Mouse (Mus musculus) cerebellum, adult 9-10 months (tissue): ENCODE measurements at regions not wholly inside any gene's neighbourhood (a gene's known extent, or its start where the extent isn't known, plus 50 kb on each side); places are given as distances from the start of the nearest gene placed in this dataset.

Experiments used
- DNase-seq: peaks from one replicate; pipeline ENCODE4 v3.0.0; 2022

DNA sequence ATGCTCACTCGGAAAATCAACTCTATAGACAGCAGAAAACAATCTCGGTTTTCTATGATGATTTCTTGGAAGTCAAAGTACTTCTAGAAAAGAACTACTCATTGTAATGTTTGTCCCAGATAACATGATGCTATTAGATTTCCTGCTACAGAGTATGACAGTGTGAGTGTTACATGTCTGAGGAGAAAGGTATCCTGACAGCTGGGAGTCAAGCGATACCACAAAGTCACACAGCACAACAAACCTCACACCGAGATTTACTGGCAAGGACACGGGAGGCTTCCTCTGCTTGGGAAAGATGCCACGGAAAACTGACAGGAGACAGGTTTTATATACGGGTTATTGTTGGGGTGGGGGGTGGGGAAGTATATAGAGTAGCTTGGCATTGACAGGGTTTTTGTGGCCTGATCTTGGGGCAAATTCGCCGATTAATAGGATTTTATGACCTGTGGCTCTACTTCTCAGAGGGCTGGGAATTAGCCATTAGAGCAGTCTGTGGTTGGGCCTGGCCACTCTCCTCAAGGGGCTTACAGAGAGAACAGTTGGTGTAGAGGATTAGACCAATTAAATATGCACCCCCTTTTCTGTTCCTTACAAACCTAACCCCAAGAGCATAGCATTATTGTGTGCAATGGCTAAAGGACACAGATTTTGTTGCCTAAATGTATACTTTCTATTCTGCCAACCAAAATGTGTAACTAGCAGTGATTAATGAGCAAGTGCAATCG, 209.2 kb upstream of the Sfrp2 start:
- DNase-seq, result no peak

DNA sequence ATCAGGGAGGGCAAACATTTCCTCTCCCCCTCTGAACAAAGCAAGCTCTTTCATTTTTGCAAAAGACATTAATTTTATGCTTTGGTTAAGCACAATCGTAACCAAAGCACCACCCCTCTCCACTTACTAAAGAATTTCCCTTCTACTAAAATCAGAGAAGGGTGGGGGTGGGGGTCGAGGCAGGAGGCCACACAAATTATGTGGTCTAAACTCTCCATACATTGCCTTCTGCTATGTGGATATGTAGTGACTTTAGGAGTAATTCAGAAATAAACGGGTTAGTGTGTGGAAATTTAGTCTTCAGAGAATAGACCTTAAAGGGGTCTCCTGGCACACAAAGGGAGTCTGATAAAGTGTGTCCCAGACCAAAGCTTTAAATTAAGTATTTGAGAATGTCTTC, 204.1 kb upstream of the Sfrp2 start:
- no peak for DNase-seq

DNA sequence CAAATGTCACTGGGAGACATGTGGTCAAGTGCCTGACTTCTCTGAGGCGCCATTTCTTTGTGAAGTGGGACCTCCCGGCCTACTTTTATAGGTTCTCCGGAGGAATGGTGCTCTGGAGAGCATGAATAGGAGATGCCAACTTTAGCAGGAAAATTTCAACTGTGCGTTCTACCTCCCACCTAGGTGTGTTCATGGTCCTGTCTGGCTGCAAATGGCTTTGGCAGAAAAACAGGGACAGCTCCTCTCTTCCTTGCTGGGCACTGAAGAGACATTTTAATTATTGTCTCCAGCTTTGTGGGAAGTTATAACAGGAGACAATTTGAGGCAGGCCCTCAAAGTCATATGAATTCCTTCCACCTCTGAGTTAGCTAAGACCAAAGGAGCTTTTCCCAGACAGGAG, 190.6 kb upstream of the Sfrp2 start:
- no peak for DNase-seq

DNA sequence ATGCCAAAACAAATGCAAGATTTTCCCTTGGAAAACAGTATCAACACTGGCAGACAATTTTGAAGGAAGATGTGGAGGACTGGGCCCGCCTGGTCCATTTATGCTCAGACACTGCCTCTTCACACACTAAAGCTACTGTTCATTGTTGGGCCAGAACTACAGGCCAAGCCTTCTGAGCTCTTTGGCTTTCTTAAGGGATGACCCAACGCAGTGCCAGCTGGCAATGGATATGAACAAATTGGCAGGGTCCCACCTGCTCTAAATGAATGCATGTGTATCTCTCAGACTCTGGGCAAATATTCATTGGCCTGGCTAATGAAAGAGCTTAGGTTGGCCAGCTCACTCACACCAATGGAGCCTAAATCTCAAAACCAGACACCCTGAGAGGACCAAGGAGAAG, 190.0 kb upstream of the Sfrp2 start:
- DNase-seq, result peak; percentile 5

DNA sequence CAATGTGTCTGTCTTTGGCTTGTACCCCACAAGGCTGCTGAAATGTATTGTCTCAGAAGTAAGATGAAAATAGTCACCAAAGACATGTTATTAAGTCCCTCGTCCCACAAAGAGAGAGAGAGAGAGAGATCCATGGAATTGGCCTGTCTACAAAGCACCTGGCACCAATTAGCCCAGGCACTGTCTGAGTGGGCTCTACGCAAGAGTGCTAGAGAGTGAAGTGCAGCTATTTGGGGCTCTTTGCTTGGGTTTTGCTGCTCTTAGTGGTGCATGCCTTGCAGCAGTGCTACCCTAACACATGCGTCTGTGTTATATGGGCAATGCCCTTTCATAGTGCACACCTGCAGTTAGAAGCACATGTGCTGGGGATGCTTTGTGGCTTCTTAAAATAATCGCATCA, 185.4 kb upstream of the Sfrp2 start:
- DNase-seq, result no peak

DNA sequence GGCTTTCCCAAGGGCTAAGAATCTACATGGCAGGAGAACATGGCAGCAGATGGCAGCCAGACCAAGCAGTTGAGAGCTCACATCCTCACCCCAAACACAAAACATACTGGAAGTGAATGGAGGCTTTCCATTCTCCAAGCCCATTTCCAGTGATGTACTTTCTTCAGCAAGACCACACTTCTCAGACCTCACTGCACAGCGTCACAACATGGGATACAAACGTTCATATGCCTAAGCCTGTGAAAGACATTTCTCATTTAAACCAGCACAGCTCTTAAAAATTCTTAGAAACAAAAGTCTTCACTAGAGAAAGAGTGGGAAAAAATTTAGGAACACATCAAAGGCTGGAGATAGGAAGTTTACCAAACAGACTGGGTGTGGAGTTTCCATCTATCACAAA, 183.9 kb upstream of the Sfrp2 start:
- no peak for DNase-seq

DNA sequence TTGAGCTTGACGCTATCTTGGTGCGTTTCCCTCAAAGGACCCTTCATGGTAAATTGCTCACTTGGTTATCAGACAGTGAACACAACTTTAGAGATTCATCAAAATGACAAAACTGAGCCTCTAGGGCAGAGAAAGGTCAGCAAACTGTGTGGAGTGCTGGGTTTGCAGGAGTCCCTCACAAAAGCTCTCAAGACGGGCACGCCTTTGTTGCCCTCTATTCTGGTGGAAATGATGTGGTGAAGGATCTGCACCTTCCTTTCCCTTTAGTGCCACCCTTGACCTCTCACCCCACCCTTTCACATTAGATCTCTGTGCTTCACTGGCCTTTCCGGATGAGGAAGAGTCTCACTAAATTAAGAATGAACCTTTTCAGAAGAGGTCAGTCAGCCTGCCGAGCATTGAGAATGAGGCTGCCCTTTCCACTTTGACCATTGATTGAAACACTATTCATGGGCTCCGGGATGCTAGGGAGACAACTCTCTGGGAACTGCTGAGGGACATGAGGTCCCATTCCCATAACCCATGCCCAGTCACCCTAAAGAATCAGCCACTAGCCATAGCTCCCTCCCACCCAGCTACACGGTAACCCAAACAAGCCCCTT, 182.9 kb upstream of the Sfrp2 start:
- DNase-seq, result no peak

DNA sequence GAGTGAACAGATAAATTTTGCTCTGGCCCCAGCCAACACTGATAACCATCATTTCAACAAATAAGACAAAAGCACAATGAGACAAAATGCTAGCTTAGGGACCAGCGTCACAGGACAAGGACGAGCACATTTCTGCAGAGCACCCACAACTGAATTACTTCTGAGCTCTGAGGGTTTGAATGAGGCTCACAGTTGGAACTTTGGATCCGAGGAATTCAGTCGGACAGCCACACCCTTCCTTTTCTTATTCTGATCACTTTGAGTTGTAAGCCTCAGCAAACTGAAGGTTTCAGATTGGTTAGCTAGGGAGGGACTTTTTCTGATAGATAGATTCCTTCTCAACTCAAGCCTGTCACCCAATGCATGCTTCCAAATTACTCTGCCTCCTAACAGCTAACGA, 180.0 kb upstream of the Sfrp2 start:
- no peak for DNase-seq

DNA sequence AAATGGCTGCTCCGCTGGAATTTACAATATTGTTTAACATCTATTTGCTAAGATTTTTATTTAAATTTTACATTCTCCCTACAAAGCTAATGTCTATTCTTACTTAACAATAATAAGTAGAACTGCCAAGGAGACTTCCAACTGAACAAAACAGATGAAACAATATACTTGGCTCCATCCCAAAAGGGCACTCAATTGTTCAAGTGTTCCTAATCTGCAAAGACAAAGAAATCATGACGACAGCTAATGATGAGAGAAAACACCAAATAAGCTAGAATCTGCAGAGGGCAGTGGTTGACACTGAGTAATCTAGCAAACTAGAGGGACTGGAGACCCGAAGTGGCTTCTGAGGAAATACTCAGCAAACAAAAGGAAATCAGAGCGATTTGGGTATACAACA, 179.6 kb upstream of the Sfrp2 start:
- no peak for DNase-seq

DNA sequence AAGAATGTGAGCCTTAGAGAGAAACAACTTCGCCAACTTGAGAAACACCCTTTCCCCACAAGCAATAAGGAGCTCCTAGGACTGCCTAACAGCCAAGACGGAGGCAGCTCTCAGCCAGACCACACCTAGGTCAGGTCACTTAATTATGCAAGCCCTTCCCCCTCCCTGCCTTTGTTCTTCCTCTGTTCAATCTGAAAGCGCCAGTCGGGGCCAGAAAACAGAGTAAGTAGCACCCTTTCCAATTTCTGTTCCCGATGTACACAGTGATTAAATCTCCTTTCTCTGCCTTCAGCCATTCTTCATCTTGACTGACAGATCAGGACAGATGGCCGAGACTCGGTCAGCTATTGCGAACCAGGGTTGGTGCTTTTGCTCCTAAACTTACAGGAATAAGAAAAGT, 177.0 kb upstream of the Sfrp2 start:
- DNase-seq, result no peak

DNA sequence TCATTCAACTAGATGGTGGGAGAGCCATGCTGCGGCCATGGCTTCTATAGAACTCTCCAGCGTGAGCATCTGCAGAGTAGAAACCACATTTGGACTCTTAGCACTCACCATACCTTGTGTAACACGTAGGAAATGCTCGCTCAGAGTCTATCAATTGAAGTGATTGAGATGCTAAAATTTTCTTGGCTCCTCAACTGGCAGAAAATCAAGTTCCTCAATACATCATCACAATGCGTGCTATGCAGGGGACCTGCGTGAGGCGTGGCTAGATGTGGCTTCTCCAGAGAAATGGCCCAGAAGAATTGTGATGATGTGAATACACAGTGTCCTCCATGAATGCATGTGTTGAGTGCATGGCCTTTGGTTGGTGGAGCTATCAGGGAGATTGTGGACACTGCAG, 174.9 kb upstream of the Sfrp2 start:
- no peak for DNase-seq

DNA sequence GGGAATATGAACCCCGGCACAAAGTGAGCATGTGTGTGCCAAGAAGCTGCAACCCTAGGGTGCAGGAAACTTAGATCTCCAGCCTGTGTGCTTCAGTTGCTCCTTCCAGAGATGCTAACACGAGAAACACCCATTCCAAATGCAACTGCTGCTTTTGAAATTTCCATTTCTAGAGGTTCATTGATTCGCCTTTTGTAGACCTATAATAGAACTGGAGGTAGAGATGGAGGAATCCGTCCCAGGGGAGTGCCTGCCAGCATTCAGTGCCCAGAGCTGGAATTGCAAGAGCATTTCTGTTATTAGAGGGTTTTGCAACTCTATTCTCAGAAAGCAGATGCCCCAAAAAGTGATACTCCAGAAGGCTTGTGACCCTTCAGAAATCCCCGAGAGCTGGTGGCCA, 172.8 kb upstream of the Sfrp2 start:
- DNase-seq, result no peak

DNA sequence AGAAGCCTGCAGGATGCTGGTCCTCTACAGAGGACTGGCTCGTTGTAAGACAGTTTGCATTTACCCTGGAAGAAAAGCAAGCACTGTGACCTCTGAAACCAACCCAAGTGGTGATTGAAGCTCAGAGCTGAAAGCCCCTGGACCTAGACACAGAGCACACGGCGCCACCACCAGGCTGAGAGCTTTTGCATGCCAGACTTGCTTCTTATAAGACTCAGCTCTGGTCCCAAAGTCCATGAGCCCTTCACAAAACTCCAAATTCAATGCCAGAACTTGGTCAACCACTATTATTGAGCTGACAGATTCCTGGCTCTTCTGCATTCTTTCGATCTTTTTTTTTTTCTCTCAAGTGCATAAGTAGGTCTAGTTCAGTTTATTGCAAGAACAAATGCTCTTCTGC, 164.6 kb upstream of the Sfrp2 start:
- DNase-seq, result no peak

DNA sequence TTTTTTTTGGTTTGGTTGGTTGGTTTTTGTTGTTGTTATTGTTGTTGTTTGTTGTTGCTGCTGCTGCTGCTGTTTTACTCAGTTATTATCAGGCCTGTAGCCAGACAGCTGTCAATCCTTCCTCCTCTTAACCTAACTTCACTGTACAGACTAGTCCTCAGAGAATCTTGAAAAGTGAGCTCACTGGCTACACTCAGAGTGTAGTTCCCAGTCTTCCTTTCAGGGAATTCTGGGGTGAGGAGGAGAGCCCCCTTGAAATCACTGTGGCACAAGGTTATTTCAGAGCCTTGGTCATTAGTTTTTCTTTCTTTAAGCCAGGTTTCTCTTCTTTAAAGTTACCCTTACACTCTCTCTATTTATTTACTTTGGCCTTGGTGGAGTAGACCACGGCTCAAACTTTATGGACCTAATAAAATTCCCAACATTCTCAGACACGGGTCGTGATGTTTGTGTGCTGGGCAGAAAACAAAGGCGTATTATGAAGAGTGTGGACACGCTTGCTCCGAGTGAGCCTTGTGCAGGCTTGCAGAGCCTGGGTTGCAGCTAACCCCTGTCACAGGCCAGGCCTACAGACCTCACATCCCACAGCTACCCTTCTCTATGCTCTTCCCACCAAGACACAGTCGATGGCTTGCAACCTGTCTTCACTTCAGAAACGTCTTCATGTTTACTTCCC, 156.9 kb upstream of the Sfrp2 start:
- no peak for DNase-seq

DNA sequence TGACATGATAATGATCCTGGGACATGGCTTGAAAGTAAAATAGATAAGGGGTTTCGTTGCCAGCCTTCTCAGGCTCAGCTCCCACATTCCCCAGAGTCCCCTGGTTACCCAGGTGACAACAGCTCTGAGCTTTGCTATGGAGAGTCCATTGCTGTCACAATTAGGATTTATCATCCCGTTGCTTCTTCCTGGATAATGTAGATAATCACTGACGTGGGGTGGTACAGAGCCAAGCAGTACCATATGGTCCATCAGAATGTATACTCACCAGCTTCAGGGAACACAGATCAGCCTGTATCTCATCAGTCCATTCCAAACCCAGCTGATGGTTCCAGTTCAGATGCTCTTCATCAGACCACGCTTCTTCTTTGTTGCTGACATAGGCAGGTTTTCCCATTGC, 145.7 kb upstream of the Sfrp2 start:
- DNase-seq, result no peak

DNA sequence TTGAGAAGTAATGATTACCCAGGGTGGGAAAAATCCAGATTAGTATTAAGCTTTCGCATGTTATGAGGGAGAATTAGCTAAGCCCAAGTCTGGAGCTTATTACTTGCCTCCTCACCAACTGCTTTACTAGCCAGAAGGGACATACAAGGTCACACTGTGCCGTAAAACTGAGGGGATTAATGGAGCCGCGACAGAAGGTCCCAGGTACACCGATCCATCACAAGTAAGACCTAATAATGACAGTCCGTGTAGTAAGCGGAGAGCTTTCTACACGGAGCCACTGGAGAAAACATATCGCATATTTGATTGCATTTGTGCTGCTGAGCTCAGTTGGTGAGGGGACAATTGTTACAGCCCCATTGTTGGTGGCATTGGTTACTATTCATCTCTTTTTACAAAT, 133.1 kb upstream of the Sfrp2 start:
- DNase-seq, result no peak

DNA sequence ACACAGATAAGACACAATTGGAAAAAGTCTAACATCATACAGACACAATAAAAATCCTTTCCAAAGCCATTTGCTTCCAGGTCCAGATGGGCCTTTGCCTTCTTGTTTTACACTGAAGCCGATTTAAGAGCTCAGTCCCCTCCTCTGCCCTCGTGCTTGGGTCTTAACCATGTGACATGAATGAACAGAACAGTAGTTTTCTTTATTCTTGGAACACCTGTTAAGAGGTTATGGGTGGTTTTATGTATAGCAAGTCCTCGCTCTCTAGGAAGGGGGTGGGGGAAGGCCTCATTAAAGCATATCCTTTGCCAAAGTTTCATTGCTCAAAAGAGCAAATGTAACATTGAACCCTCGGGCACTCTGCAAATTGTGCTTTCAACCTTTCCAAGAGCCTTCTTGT, 125.7 kb upstream of the Sfrp2 start:
- no peak for DNase-seq

DNA sequence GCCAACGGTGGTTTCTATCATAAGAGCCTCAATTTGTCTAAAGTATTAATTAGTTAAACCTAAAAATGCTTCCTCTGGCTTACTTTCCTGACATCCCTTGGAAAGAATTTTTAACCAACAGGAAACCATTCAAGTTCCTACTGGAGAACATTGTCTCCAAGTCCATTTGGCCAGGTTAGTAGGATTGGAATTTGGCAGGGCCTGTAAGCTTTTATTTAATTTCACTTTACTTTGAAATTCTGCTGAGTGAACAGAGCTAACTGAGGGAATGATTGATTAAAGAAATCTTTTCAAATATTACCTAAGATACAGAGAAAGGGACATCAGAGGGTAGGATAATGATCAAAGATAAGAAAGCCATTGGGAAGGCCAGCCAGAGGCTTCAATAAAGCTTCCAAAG, 102.4 kb upstream of the Sfrp2 start:
- DNase-seq, result no peak

DNA sequence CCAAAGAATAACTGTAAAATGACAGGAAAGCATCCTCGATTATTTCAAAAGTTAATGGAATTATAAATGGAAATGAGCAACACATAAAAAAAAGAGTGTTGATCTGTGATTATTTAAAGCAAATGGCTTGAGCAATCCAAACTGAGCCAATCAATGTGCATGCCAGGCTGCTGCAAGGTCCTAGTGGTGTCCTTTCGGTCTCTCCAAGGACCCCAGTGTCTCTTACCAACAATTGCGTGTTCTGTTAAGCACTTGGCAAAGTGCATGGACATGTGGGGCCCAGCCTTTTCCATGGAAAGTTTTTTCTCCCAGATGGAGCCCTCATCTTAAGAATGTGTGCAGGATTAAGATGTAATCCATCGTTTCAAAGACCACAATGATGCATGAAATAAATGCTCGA, 90.0 kb upstream of the Sfrp2 start:
- no peak for DNase-seq

DNA sequence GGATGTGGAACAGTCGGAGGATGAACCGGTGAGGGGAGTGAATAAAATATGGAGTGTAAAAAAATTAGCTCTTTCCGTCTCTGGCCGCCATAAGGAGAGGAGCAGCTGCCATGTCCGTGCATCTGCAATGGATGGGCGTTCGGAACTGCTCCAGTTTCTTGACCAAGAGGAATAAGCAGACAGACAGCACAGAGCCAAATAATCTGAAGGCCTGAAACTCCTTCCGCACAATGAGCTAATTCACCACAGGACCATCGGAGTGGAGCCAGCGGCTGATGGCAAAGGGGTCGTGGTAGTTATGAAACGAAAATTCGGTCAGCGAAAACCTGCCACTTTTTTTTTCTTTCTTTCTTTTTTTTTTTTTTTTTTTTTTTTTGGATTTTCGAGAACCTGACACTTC, 79.5 kb upstream of the Sfrp2 start:
- no peak for DNase-seq

DNA sequence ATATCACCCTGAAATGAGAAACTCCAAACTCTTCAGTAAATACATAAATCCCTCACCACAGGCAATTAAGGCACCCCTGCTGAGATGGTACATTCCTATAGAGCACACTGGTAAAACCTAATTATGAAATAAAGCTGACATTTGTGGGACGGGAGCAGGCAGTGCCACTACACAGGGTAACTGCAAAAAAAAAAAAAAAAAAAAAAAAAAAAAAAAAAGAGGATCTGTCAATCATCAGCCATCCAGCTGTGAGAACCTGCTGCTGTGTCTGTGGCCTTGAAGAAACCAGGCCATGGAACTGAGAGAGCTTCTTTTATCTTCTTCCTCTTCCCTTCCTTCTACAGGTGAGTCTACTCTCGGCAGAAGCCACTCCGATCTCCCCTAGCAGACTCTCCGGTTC, 78.6 kb upstream of the Sfrp2 start:
- no peak for DNase-seq

DNA sequence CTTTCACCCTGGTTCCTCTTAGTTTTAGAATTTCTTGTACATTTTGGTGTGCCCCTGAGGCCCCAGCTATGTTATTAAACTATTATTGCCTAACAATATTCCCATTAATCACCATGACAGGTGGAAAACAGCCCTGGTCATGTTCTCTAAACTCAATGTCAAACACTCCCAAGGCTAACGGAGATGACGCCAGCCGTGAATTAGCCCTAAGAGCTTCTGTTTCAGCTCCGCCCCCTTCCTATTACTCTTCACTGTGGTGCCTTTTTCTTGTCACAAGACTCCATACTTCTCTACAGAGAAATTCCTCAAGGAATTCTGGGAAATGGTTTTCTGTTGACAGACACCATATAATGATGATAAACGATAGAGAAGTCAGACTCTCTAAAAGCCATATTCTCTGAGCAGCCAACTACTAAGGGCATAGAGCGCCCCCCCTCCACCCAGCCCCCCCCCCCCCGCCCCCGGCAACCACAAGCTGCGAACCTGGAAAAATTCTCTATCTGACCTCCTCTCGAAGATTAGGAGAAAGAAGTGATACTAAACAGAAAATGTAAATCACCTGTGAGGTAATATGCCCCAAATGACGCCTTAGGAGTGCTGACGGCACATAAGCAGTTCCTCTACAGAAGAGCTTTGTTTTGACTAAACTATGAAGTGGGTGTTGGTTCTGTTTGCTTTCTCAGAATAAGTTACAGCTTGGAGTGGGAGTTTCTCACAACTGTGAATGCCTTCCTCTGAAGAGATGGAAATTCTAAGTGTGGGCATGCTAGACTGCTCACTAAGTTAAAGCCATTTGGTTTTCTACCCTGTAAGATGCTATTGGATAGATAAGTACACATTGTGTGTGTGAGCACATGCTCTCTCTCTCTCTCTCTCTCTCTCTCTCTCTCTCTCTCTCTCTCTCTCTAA, 76.8 kb upstream of the Sfrp2 start:
- no peak for DNase-seq

DNA sequence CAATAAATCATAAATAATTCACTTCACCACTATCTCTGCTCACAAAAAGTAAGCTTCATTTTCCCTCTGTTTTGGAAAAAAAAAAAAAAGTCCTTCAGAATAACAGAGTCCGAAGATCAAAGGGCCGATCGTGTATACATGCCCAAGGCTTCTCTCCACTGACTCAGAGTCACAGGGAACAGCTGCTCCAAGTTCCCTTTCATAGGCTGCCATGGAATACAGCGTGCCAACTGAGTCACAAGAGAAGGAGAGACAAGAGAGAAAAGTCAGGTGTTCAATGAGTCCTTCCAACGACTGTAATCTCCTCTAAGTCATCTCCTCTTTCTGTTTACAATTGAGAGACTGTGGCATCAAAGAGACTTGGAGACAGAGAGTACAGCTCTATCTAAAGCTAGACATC, 71.6 kb upstream of the Sfrp2 start:
- DNase-seq, result no peak

DNA sequence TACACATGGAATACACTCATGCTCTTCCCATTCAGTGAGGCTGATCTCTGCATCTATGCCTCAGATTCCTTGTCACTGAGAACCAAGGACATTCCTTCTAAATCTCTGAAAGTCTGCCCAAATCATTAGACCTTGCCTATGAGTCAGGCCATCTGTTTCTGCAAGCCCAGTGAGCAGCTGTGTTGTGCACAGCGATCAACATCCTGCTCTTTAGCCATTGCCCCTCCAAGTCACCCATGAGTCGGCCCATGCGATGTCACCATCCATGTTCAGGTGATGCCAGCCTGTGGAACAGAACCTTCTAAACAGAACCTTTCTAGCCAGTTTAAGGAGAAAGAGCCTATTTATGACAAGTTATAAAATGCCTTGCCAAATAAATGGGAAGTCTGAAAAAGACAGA, 66.4 kb upstream of the Sfrp2 start:
- no peak for DNase-seq
